Mouse (Mus musculus) heart, embryonic 12.5 days (tissue): ENCODE measurements around the gene Gemin6. TPM values are rescaled to one million over a fixed set of nuclear protein-coding genes. Genes with fewer than 3 reads are reported as not detected.
"Not testable (repeated sequence)": the region's sequence is repeated elsewhere in the genome, so short reads cannot be mapped to it uniquely, and the experiment has no call there.

ENCODE experiments used
- ATAC-seq: fragments of 200-750 bp; cut with Nextera tagmentation; 2 replicates; pipeline ENCODE4 v1.8.0; 2017; ENCODE audit warnings: moderate TSS enrichment, moderate library complexity; ENCODE audit not compliant: insufficient number of reproducible peaks, low FRiP score
- H3K27ac ChIP-seq: fragments of 300-500 bp; sonication (generic); 2 replicates; pipeline ENCODE4 v1.5.1; 2016; ENCODE audit warnings: mild to moderate bottlenecking, moderate library complexity; ENCODE audit not compliant: poor library complexity, severe bottlenecking
- H3K27me3 ChIP-seq: fragments of 300-500 bp; sonication (generic); replicated peaks from 2 replicates; pipeline ENCODE4 v1.6.1; 2016; ENCODE audit warnings: mild to moderate bottlenecking, moderate library complexity
- H3K36me3 ChIP-seq: fragments of 300-500 bp; sonication (generic); 2 replicates; pipeline ENCODE4 v1.6.1; 2016; ENCODE audit warnings: mild to moderate bottlenecking, moderate library complexity
- H3K4me1 ChIP-seq: fragments of 300-500 bp; sonication (generic); replicated peaks from 2 replicates; pipeline ENCODE4 v1.6.1; 2016; ENCODE audit warnings: mild to moderate bottlenecking
- H3K4me2 ChIP-seq: fragments of 300-500 bp; sonication (generic); 2 replicates; pipeline ENCODE4 v1.6.1; 2016; ENCODE audit warnings: mild to moderate bottlenecking, moderate library complexity
- H3K4me3 ChIP-seq: fragments of 300-500 bp; sonication (generic); 2 replicates; pipeline ENCODE4 v1.5.1; 2016; ENCODE audit warnings: mild to moderate bottlenecking
- H3K9ac ChIP-seq: fragments of 300-500 bp; sonication (generic); 2 replicates; pipeline ENCODE4 v1.6.1; 2016; ENCODE audit warnings: mild to moderate bottlenecking, moderate library complexity
- H3K9me3 ChIP-seq: fragments of 300-500 bp; sonication (generic); replicated peaks from 2 replicates; pipeline ENCODE4 v1.6.1; 2016; ENCODE audit warnings: mild to moderate bottlenecking, moderate library complexity
- WGBS: fragments of 180-500 bp; shearing (Covaris S2); methylation state at CpG from one replicate; pipeline ENCODE4 v1.1.7; 2016; 5-methylcytosine and 5-hydroxymethylcytosine counted together
- polyA plus RNA-seq: library from polyadenylated mRNA; unstranded; fragments of >200 nt; fragmentation: Nextera tagmentation; extraction: Ambion mirVana; gene quantifications from 2 replicates; pipeline ENCODE4 v1.2.1, GENCODE M21; 2016

Gene Gemin6
- polyA plus RNA-seq, result 25.8 and 27.4 TPM in 2 replicates

DNA sequence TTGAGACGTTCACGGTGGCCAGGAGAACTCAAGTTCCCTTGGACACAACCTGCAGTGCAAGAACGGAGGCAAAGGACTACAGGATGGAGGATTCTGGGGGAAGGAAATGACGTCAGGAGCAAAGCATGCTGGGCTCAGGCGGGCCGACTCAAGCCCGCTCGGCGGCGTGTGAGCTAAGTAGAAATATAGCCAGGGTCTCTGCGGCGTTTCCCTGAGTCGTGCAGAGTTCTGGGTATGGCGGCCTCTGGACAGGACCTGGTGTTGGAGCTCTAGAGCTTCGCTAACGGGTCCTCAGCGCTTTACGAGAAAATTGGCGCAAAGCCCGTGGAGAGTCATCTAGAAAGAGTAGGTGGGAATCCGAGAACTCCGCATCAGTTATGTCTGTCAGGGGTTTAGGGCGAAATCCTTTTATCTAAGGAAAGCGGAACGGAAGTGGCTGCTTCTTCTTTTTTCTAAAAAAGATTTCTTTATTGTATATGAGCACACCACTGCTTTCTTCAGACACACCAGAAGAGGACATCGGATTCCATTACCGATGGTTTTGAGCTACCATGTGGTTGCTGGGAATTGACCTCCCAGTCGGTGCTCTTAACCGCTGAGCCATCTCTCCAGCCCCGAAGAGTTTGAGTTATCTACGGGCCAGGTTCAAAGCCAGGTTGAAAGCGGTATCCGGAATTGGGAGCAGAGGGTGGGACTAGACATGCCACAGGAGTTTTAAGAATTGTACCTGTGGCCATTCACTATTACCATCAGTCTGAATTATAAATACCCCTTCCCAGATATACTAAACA is at the start of gene Gemin6:
TSS of gene Gemin6 (plus strand) at position 116 of the 791 bp plus-strand sequence.
- no peaks in the 10 kb centered on the region for H3K27me3 ChIP-seq
- under 1% methylated on average over 33 of the region's 33 CpGs for WGBS
- H3K4me3 ChIP-seq, result peak within 1 kb of the TSS; percentile 63
- peak within 1 kb of the TSS; percentile 86 for H3K27ac ChIP-seq
- H3K9me3 ChIP-seq, result no peaks in the 10 kb centered on the region
- H3K36me3 ChIP-seq, result peaks cover 20% of the 10 kb centered on the region; the same call in 1 of the 2 replicates
- peak; percentile 93 for ATAC-seq
- peak within 1 kb of the TSS; percentile 78 for H3K9ac ChIP-seq
- 0 out of 2 replicates have a peak, but pooled peaks cover 8% of the 10 kb centered on the region for H3K4me1 ChIP-seq
- H3K4me2 ChIP-seq, result peak within 1 kb of the TSS; percentile 83

DNA sequence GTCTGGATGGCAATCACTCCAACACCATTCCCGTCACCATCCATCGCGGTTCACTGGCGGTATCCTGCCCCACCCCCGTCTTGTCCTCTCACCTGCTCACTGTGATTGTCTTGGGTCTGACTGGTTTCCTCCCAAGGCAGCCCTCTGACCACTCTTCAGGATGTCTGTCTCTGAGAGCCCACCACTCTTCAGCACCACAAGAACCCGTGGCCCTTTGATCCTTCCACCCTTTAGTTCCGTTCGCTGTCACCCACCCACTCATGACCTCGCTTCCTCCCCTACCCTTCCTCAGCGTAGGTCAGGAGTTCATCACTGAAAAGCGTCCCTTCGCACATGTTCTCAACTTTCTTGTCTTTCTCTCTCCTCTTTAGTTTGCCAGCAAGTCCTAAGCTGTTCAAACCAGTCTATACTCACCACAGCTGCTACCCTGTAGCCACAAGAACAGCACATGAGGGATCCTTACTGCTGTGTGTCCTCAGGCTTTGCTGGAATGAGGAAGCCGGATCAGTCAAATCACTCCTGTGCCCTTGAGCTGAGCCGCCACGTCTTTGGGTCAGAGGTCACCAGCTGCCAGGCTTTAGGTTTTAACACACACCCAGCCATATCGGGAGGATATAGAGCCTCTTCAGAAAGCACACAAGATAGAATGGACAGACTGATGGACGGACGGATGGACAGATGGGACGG is 49.4 kb upstream of the Gemin6 start:
- WGBS, result 64% methylated on average over 19 of the region's 19 CpGs
- Histone ChIP-seq H3K9me3 (no peaks in the 10 kb centered on the region), H3K4me2 (no peak overlapping the region), H3K9ac (no peak overlapping the region), H3K4me3 (no peak overlapping the region), H3K36me3 (no peaks in the 10 kb centered on the region), H3K27ac (no peak overlapping the region), H3K4me1 (peaks cover 6% of the 10 kb centered on the region), H3K27me3 (no peaks in the 10 kb centered on the region)
- ATAC-seq, result no peak

DNA sequence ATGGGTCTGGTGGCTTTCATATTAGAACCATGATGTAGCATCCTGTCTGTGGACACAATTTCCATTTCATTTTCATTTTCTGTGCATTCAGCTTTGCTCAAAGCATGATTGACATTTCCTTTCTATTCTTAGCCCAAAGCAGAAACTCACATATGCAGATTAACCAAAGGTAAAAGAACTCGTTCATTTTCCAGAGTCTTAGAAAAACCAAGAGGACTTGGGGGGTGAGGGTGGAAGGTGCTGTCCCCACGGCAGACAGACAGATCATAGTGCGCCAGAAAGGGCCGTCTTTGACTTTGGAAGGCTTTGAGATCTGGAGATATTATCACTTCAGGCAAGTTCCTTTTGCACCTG is 48.9 kb upstream of the Gemin6 start:
- ATAC-seq, result no peak
- H3K4me2 ChIP-seq, result no peak overlapping the region
- WGBS, result 69% methylated on average over 4 of the region's 4 CpGs

DNA sequence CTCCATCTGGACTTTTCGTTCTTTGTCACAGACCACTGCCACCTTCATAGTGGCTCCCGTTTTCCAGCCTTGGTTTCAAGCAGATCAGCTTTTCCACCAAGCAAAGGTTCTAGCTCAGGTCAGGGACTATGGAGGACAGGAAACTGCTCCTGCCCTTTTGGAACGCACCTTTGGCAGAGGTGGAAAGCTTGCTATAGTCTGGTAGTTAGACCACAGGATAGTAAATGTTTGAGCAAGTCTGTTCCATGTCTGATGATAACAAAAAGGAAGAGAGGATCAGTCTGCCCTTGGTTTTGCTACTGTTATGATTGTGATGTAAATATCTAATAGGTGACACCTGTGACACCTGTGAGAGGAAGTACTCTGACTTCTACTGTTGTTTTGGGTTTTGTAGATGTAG is 48.3 kb upstream of the Gemin6 start:
- Histone ChIP-seq H3K4me3 (no peak overlapping the region), H3K27me3 (no peaks in the 10 kb centered on the region), H3K4me1 (peaks cover 6% of the 10 kb centered on the region), H3K4me2 (no peak overlapping the region), H3K27ac (no peak overlapping the region), H3K9ac (no peak overlapping the region), H3K36me3 (no peaks in the 10 kb centered on the region), H3K9me3 (no peaks in the 10 kb centered on the region)
- ATAC-seq, result no peak
- WGBS, result 81% methylated on average over 3 of the region's 3 CpGs

More for the DNA sequence above, 48.9 kb upstream of the Gemin6 start:
- Histone ChIP-seq H3K27me3 (no peaks in the 10 kb centered on the region), H3K4me1 (peaks cover 6% of the 10 kb centered on the region), H3K27ac (no peak overlapping the region), H3K9me3 (no peaks in the 10 kb centered on the region), H3K4me3 (no peak overlapping the region), H3K36me3 (no peaks in the 10 kb centered on the region), H3K9ac (no peak overlapping the region)

DNA sequence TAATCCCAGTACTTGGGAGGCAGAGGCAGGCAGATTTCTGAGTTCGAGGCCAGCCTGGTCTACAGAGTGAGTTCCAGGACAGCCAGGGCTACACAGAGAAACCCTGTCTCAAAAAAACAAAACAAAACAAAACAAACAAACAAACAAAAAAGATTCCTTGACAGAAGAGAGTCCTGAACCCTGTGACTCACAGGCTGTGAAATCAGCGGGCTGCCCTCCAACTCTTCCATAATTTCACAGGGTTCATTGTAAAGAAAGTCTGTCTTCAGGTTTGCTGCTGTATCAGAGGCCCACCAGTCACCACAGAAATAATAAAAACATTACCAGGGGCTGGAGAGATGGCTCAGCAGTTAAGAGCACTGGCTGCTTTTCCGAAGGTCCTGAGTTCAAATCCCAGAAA is 45.4 kb upstream of the Gemin6 start:
- not testable (repeated sequence) for H3K4me3 ChIP-seq, H3K4me2 ChIP-seq, ATAC-seq, H3K36me3 ChIP-seq, H3K9me3 ChIP-seq, H3K9ac ChIP-seq, H3K4me1 ChIP-seq, H3K27me3 ChIP-seq, H3K27ac ChIP-seq
- WGBS, result 90% methylated on average over 3 of the region's 3 CpGs

DNA sequence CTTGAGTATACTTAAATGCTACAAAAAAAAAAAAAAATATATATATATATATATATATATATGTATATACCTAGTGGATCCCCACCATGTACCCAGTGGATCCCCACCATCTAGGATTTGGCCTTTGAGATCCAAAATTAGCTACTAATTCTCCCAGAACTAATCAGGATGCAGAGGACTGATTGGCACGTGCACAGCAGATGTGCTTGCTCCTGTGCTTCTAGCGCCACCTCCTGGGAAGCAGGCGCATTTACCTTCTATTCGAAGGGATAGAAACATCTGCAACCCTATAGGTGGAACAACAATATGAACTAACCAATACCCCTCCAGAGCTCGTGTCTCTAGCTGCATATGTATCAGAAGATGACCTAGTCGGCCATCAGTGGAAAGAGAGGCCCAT is 44.3 kb upstream of the Gemin6 start:
- Histone ChIP-seq H3K9me3 (no peaks in the 10 kb centered on the region), H3K4me3 (no peak overlapping the region), H3K27me3 (no peaks in the 10 kb centered on the region), H3K27ac (no peak overlapping the region), H3K36me3 (no peaks in the 10 kb centered on the region), H3K4me2 (no peak overlapping the region), H3K9ac (no peak overlapping the region), H3K4me1 (peaks cover 3% of the 10 kb centered on the region)
- ATAC-seq, result peak; percentile 45; the same call in 1 of the 2 replicates
- WGBS, result under 1% methylated on average over 6 of the region's 6 CpGs

DNA sequence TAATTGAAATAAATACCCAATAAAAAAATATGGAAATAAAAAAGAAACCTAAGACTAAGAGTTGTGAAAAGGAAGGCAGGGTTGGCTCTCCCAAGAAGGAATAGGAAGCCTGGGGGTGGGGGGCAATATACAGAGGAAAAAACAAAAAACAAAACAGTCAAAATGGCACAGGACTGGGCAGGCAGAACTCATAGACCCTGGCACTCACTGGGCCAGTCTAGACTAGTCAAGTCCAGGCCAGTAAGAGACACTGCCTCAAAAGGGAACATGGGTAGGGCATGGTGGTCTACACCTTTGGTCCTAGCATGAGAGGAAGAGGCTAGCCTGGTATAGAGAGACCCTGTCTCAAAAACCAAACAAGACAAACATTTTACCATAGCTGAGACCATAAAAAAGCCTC is 43.8 kb upstream of the Gemin6 start:
- no peaks in the 10 kb centered on the region for H3K9me3 ChIP-seq
- no peaks in the 10 kb centered on the region for H3K4me1 ChIP-seq
- H3K9ac ChIP-seq, result no peak overlapping the region
- no peaks in the 10 kb centered on the region for H3K36me3 ChIP-seq
- no peak overlapping the region for H3K4me3 ChIP-seq
- no peak overlapping the region for H3K27ac ChIP-seq
- H3K27me3 ChIP-seq, result no peaks in the 10 kb centered on the region
- no peak overlapping the region for H3K4me2 ChIP-seq
- no peak for ATAC-seq

DNA sequence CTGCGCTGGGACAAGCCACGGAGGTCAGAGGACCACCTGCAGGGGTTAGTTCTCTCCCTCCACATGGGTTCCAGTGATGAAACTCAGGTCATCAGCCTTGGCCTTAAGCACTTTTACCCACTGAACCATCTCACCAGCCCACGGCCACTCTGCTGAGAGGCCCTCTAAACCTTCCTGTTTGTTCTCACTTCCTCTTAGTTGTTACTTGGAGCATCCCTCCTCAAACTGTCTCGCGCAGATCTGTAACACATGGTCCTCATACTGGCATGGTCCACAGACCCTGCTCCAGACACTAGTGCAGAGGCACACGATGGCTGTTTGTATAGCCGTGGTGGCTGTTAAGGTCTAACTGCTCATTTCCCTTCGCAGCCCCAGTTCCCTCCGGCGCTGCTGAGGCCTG is 40.6 kb upstream of the Gemin6 start:
- no peak overlapping the region for H3K4me3 ChIP-seq
- H3K9me3 ChIP-seq, result no peaks in the 10 kb centered on the region; the same call in 1 of the 2 replicates
- no peaks in the 10 kb centered on the region for H3K27me3 ChIP-seq
- no peaks in the 10 kb centered on the region for H3K4me1 ChIP-seq
- no peak overlapping the region for H3K9ac ChIP-seq
- no peak overlapping the region for H3K4me2 ChIP-seq
- no peak for ATAC-seq
- no peaks in the 10 kb centered on the region for H3K36me3 ChIP-seq
- WGBS, result 81% methylated on average over 10 of the region's 10 CpGs
- no peak overlapping the region for H3K27ac ChIP-seq

DNA sequence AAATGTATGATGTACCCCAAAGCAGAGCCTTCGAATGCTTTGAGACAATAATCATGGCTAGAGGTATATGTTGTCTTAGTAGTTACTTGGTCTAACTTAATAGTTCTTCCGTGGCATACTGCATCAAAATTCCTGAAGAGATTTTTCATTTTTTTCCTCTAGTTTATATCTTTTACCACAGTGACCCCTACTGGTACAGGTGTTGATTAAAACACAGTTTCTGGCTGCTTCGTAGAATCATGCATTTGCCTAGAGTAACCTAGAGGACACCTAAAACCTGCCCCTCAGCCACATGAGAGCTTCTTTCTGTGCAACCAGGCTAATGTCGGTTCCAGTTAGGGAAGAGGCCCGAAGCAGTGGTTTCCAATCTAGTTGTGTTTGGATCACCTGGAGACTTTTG is 31.2 kb upstream of the Gemin6 start:
- no peak overlapping the region for H3K4me3 ChIP-seq
- no peak overlapping the region for H3K4me2 ChIP-seq
- ATAC-seq, result no peak
- 66% methylated on average over 5 of the region's 5 CpGs for WGBS
- H3K4me1 ChIP-seq, result no peaks in the 10 kb centered on the region
- peaks cover 26% of the 10 kb centered on the region for H3K36me3 ChIP-seq
- no peak overlapping the region for H3K27ac ChIP-seq
- H3K9ac ChIP-seq, result no peak overlapping the region
- H3K9me3 ChIP-seq, result no peaks in the 10 kb centered on the region
- no peaks in the 10 kb centered on the region for H3K27me3 ChIP-seq

DNA sequence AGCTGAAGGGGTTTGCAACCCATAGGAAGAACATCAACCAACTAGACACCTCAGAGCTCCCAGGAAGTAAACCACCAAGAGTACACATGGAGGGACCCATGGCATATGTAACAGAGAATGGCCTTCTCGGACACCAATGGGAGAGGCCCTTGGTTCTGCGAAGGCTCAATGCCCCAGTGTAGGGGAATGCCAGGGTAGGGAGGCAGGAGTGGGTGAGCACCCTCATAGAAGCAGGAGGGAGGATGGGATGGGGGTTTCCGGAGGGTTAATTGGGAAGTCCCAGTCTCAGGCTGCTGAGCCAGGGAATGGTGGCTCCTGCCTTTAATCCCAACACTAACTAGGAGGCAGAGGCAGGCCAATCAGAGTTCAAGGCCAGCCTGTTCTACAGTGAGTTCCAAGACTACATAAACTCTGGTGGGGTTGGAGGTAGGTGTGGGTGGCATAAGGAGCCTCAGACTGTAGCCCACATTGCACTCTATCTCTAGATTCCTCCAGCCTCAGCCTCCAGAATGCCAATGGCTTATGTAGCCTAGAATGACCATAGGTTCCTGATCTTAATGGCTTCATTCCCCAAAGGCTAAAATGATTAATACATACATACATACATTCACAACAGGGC is 25.0 kb upstream of the Gemin6 start:
- no peak; the same call in 1 of the 2 replicates for ATAC-seq
- H3K9ac ChIP-seq, result no peak overlapping the region
- no peak overlapping the region for H3K4me3 ChIP-seq
- WGBS, result 79% methylated on average over 3 of the region's 3 CpGs
- peaks cover 62% of the 10 kb centered on the region for H3K36me3 ChIP-seq
- H3K27ac ChIP-seq, result no peak overlapping the region
- peaks cover 6% of the 10 kb centered on the region; the same call in 1 of the 2 replicates for H3K4me1 ChIP-seq
- no peak overlapping the region for H3K4me2 ChIP-seq
- H3K27me3 ChIP-seq, result no peaks in the 10 kb centered on the region
- no peaks in the 10 kb centered on the region for H3K9me3 ChIP-seq

DNA sequence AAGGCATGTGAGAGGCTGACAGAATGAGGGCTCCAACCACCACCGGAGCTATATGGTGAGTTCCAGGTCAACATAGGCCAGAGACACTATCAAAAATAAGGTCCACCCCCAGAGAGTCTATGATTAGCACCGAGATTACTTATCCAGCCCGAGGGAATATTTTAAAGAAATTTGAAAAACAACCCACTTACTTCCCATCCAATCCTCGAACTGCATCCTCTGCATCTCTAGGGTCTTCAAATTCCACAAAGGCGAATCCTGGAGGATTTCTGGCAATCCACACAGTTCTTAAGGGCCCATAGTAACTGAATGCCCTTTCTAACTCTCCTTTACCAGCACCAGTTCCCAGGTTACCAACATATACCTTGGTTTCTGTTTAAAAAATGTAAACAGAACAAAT is 18.6 kb upstream of the Gemin6 start:
- 16% methylated on average over 5 of the region's 5 CpGs for WGBS
- Histone ChIP-seq H3K27ac (0 out of 2 replicates have a peak overlapping the region, but pooled peaks have one; percentile 99), H3K9me3 (no peaks in the 10 kb centered on the region), H3K36me3 (peaks cover 31% of the 10 kb centered on the region), H3K9ac (peak overlapping the region; percentile 97), H3K27me3 (no peaks in the 10 kb centered on the region), H3K4me1 (peaks cover 9% of the 10 kb centered on the region; the same call in 1 of the 2 replicates), H3K4me2 (peak overlapping the region; percentile 95), H3K4me3 (peak overlapping the region; percentile 91)
- no peak for ATAC-seq
